Mouse (Mus musculus) lung, adult 2 months (tissue): ENCODE results near the gene Npnt.

Experiments used
- CTCF ChIP-seq: fragments of 200-500 bp; IDR thresholded peaks from 2 replicates; pipeline ENCODE4 v1.5.1; 2011; ENCODE audit warnings: mild to moderate bottlenecking, low read length, control low read depth; ENCODE audit not compliant: insufficient read depth
- POLR2A ChIP-seq: fragments of 200-500 bp; IDR thresholded peaks from 2 replicates; pipeline ENCODE4 v1.6.1; 2011; ENCODE audit warnings: low read depth, mild to moderate bottlenecking, control low read depth, low read length, borderline replicate concordance; ENCODE audit errors: extremely low read depth

- TF ChIP-seq CTCF (no peak), POLR2A (no peak)
Measured at GRCm38 (mm10) chr3:132880826-132881225, 69.3 kb downstream of the Npnt start.
